In the genomic region with DNA sequence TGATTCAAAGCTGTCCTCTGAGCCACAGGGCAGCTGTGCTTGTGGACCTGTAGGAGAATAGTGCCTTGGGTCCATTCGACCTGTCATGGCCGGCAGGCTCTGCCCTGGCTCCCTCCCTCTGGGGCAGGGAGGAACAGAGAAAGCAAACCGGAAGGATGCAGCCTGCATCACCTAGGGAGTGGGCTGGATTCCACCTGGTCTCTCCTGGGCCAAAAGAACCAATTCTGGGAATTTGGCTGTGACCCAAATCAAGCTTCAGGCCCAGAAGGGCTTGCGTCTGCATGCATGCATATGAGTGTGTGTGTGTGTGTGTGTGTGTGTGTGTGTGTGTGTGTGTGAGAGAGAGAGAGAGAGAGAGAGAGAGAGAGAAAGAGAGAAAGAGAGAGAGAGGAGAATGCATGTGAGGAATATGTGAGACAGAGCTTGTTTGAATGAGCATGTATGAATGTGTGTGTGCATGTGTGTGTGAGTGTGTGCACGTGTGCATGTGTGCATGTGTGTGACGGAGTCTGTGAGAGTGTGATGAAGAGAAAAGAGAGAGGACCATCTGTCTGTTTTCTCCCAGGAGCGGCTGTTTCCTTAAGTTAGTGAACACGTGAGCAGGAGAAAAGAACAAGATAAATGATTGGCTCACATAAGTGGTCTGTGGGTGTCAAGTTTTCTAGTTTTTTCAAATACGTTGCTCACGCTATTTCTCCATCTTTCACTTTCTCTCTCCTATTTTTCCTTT, we compare ENCODE assay signal across 18 mouse cellular contexts. TPM values are rescaled to one million over a fixed set of nuclear protein-coding genes. Genes with fewer than 3 reads are reported as not detected.
"Had no signal": no experiment of that assay in that cellular context is flagged by ENCODE, and none has a peak within 500 bp of the region (broad histone marks: within the 10 kb centered on the region; RNA-seq: fewer than 3 reads in every experiment).

No protein-coding gene starts in this region.

- H3K9me3 ChIP-seq: kidney, embryonic 15.5 days; liver, embryonic 12.5 days; midbrain, embryonic 10.5 days; midbrain, embryonic 15.5 days; neural tube, embryonic 12.5 days had no signal

- ATAC-seq: liver, embryonic 12.5 days; midbrain, embryonic 15.5 days had no signal

- DNase-seq: kidney, postnatal 14 days; left cerebral cortex, postnatal 4 days had no signal

- H3K36me3 ChIP-seq: kidney, embryonic 15.5 days; limb, embryonic 13.5 days; liver, embryonic 12.5 days; midbrain, embryonic 10.5 days; midbrain, embryonic 15.5 days; neural tube, embryonic 12.5 days had no signal

- H3K4me3 ChIP-seq: kidney, embryonic 15.5 days; limb, embryonic 13.5 days; liver, embryonic 12.5 days; midbrain, embryonic 10.5 days; midbrain, embryonic 15.5 days; neural tube, embryonic 12.5 days had no signal

- H3K4me1 ChIP-seq: liver, embryonic 12.5 days had no signal

- H3K9ac ChIP-seq: kidney, embryonic 15.5 days; limb, embryonic 13.5 days; liver, embryonic 12.5 days; midbrain, embryonic 15.5 days; neural tube, embryonic 12.5 days had no signal

- H3K27ac ChIP-seq: kidney, embryonic 15.5 days; limb, embryonic 13.5 days; liver, embryonic 12.5 days; midbrain, embryonic 10.5 days; midbrain, embryonic 15.5 days; neural tube, embryonic 12.5 days had no signal

- H3K27me3 ChIP-seq: midbrain, embryonic 15.5 days; neural tube, embryonic 12.5 days had no signal

- H3K4me2 ChIP-seq: kidney, embryonic 15.5 days; limb, embryonic 13.5 days; liver, embryonic 12.5 days; midbrain, embryonic 15.5 days; neural tube, embryonic 12.5 days had no signal

RNA-seq across cellular contexts. Expression of a gene that starts 14.4 kb away (rescaled TPM):
- total RNA-seq: layer of hippocampus, adult 8-10 months; layer of hippocampus, postnatal 14 days; left cerebral cortex, adult 18-20 months; left cerebral cortex, postnatal 10 days; left cerebral cortex, postnatal 4 days; megakaryocyte, adult 5-6 weeks; monocyte, adult 5-6 weeks; neutrophil, adult 5-6 weeks had no signal
- polyA plus RNA-seq: kidney, embryonic 15.5 days; large intestine, adult 2 months; limb, embryonic 13.5 days; liver, embryonic 12.5 days; lung, embryonic 16.5 days; midbrain, embryonic 10.5 days; midbrain, embryonic 15.5 days; neural tube, embryonic 12.5 days; stomach, postnatal 0 days had no signal

RNA-seq across cellular contexts. Expression of a gene that starts 36.6 kb away (rescaled TPM):
- total RNA-seq: layer of hippocampus, adult 8-10 months; layer of hippocampus, postnatal 14 days; left cerebral cortex, adult 18-20 months; left cerebral cortex, postnatal 10 days; left cerebral cortex, postnatal 4 days; megakaryocyte, adult 5-6 weeks; monocyte, adult 5-6 weeks; neutrophil, adult 5-6 weeks had no signal
- polyA plus RNA-seq: kidney, embryonic 15.5 days; large intestine, adult 2 months; limb, embryonic 13.5 days; liver, embryonic 12.5 days; lung, embryonic 16.5 days; midbrain, embryonic 10.5 days; midbrain, embryonic 15.5 days; neural tube, embryonic 12.5 days; stomach, postnatal 0 days had no signal
